Mouse (Mus musculus) kidney, postnatal 25 days (tissue): Measurements from ENCODE around the gene Nrp2.

Experiments used
- DNase-seq, 2 experiments: peaks; one replicate each; pipeline ENCODE4 v3.0.0; 2021; ENCODE audit warnings: mixed read lengths in 2 of 2

The Nrp2 gene

DNA sequence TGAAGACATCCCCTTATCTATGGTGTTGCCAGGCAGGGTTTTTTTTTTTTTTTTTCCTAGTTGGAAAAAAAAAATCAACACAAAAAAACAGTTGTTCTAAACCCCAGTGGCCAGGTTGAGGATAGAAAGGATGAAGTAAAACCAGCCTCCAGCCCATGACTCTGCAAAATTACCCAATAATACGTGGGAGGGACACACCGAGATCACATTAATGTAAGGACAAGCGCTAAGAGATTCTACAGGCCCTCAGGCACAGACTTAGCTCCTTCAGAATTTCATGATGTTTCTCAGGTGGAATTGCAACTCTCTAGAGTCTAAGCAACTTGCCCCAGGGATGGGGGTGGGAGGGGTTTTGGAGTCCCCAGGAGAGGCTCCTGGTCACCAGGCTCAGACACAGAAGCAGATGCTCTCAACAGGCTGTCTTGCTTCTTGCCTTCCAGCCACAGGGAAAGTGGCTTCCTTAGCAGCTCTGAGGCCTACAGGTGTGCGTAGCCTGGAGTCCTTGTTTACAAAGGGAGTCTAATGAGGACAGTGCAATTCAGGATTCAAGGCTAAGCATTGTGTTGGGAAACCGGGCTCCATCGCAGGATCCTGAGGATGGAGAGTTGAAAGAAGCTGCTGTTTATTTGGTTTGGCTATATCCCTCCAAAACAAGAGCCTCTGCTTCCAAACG lies 49.7 kb downstream of the Nrp2 start:
- no peak for DNase-seq

GRCm38 (mm10) chr1:62754066-62754835 lies 51.2 kb downstream of the Nrp2 start:
- DNase-seq: peak in 1 of 2 experiments; percentile 43

DNA sequence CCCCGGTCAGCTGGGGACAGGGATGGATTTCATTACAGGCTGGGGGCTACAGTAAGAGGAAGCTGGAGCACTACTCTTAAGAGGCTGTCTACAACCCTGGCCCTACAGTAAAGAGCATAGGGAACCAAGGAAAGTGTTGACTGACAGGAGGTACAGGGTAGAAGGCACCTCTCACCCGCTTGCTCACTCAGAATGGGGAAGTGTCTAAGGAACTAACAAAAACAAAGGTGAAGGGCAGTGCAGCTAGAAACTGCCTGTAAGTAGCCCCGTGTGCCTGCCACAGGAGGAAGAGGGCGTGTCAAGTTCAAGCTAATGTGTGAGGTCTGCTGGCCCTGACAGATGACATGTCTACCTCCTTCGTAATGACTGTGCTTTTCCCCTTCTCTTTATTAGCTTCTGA lies 57.0 kb downstream of the Nrp2 start:
- DNase-seq: no peak

GRCm38 (mm10) chr1:62760565-62760964 lies 57.5 kb downstream of the Nrp2 start:
- DNase-seq: no peak

GRCm38 (mm10) chr1:62763779-62764178 lies 60.7 kb downstream of the Nrp2 start:
- no peak for DNase-seq

GRCm38 (mm10) chr1:62765171-62765570 lies 62.1 kb downstream of the Nrp2 start:
- DNase-seq: no peak

DNA sequence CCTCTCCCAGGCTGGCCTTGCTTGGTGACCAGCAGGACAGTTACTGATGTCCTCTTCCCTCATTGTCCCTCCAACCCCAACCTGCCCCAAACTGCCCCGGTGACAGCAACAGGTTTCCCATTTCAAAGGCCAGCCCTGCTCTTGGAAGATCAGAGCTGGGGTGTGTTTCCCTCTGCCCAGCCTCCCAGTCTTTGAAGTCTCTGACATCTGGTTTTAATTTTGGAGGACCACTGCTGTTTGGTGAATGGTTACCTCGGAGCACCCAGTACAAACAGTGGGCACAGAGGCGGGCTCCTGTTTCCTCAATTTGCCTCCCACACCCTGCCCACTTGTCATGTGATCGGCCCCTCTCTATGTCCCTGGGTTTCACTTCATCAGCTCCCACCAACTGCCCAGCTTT lies 63.7 kb downstream of the Nrp2 start:
- no peak for DNase-seq

DNA sequence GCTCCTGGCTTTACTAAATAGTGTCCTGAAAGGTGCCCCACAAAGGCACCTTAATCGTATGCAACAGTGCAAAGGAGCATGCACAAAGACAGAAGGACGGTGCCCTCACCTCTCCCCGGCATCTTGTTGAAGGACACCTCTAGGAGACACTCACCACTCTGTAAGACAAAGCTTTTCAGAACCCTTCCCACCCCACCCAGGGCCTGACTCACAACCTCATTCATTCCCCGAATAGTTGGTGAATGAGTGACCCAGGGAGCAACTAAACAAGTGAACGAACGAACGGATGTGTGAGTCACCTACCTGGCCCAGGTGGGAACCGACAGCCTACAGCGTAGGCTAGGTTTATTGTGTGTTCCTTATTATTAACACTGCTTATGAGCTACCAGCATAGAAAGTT lies 64.5 kb downstream of the Nrp2 start:
- no peak for DNase-seq

- DNase-seq: peak in 1 of 2 experiments; percentile 35
These were observed 67.5 kb downstream of the Nrp2 start for GRCm38 (mm10) chr1:62770576-62770975.

GRCm38 (mm10) chr1:62772391-62772790 lies 69.3 kb downstream of the Nrp2 start:
- no peak for DNase-seq

DNA sequence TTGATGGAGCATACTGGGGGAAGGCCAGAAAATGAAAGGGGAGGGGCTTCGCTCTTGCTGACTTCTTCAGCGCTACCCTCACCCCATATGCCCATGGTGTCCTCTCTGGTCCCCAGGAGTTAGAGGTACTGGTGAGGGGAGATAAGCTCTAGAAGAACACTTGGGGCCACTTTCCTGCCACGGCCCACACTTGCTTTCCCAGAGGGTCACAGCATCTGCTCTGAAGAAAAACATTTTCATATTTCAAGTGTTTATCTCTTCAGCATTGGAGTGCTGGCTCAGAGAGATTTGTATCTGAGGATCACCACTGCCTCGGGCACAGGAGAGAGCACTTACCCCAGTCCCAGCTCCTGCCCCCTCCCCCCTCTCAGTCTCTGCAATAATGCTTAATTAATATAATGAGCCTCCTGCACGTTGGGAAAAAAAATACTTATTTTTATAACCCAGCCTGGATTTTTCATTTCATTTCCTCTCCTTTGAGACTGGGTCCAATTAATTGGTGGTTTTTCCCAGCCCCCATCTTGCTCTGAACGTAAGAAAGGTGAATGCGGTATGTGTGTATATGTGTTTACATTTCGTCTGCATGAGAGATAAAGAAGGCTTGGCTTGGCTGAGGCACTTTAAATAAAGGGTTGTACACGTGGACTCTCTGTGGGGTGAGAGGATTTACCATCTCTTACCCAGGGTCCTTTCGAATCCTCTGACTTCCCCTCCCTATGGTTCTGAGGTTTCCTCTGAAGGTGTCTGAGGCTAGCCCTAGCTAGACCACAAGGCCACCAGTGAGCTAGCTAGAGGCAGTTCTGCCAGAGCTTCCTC lies 70.2 kb downstream of the Nrp2 start:
- no peak for DNase-seq

DNA sequence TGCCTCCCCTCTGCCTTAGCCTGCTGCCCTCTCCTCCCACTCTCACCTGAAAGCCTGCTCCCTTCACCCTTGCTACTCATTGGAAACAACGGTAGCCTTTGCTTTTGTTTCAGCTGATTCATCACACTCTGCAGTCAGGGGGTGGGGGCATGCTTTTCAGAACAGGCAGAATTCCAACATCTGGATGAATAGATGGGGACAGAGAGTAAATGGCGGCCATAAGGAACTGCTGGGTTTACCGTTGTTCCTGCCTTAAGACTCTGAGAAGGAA lies 70.8 kb downstream of the Nrp2 start:
- DNase-seq: no peak

GRCm38 (mm10) chr1:62774288-62775218 lies 71.5 kb downstream of the Nrp2 start:
- DNase-seq: no peak

DNA sequence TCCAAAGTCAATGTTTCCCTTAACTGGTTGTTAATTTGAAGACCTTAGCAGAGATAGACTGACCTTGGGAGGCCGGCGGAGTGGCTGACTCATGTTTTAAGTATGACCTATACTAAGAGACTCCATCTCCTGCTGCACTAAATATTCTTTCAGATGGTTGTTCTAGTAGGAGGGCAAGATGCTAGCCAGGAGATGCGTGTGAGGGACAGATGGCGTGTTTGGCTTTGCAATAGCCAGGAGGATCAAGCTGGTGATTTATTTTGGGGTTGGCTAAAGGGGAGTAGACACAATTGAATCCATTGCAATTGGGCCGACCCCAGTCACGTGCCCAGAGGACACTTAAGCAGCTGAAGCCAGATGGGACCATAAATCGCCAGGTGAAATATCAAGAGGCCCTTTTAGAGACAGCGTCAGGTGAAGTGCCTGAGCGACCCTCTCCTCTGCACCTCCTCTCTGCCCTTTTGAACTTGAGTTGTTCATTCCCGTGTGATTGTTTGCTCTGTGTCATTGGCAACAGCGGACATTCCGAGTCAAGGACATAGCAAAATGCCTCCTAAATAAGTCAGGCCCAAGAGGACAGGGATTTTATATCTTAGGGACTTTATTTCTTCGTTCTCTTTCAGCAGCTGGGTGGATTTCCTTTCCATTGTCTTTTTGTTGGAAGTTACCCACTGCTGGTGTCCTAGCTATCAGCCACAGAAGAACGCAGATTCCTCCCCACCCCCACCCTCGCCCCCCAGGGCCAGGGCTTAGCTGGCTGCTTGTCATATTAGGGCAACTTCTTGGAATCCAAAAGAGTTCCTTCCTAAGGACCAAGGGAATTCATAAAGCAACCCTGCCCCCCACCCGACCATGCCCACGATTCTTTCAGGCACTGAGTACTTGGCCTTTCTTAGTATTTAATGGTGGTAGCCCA lies 74.5 kb downstream of the Nrp2 start:
- peak; percentile 28 to 38 for DNase-seq

DNA sequence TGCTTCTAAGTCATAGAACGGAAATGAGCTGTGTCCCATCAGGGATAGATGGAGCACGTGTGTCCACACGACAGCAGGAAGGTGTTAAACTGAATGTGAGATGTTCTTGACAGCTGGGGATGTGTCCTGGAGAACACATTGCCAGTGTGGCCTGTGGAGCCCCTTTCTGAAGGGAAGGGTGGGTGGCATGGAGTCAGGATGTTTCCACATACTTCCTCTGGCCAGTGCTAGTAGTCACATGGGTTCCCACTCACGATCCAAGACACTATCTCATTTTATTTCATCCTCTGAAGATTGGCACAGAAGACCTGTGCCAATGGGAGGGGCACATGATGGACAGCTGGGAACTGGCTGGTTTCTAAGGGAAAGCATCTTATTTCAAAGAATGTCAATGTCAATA lies 75.8 kb downstream of the Nrp2 start:
- no peak for DNase-seq

DNA sequence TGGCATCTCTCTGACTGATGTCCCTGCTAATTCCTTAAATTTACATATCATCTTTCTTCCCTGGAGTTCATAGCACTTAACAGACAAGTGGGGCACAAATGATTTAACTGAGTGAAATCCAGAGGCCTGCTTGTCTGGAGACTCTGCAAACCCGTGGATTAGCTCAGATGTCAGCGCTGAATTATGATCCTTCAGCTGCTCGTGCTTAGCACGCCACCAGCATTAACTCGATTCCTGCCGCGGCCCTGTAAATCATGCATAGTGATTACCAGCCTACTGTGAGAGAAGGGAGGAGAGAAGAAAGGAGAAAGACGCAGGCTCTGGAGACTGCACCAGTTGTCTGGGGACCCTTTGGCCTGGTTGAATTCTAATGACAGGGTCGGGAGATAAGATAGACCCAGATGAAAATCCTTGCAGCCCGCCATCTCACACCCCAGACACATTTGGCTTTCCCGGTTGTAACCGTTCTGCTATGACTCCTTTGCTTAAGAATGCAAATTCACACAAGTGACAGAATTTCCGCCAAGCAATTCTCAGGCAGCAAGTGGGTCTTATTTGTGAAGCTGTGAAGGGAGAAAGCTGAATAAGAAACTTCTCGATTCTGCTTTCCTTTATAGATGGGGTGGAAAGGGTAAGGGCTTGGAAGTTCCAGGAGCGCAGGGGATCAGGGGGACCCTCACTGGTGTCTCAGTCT lies 77.1 kb downstream of the Nrp2 start:
- no peak for DNase-seq

DNA sequence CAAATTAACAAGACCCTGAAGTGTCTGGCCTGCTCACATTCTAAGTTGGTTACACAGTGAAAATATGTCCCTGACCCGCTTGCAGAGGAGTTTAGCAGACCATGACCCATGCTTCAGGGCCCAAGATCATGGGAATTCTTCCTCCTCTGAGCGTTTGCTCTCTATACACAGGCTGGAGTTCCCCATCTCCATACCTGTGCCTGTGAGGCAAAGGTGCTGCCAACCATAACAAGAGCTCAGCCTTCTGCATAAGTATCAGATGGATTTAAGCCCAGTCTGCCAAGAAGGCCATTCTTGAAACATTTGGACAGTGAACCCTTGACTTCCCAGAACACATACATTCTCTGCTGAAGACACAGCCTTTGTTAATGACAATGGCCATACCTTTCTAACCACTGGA lies 79.1 kb downstream of the Nrp2 start:
- no peak for DNase-seq

- DNase-seq: no peak
These were observed 79.5 kb downstream of the Nrp2 start for GRCm38 (mm10) chr1:62782573-62782972.

DNA sequence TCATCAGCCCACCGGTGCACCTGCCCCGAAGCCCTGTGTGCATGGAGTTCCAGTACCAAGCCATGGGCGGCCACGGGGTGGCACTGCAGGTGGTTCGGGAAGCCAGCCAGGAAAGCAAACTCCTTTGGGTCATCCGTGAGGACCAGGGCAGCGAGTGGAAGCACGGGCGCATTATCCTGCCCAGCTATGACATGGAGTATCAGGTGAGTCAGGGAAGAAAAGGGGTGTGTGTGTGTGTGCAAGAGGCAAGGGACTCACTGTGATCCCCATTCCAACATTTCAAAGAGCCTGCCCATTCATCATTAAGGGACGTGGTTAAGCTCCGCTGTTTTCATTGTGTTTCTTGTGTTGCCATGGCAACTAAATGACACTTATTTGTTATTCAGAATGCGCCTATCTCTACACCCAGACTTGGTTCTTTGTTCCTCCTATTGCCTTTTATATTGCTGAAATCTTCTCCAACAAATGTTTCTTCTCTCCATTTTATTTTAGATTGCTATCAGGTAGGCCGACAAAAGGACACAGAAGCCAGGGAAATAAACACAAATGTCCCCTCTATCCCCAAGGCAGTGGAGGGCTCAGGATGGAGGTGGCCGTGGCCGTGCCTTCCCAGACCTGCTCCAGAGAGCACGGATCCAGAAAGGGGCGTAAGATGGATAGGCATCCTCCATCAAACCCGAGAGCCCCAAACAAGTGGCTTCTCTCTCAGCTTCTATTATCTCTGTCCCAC lies 80.4 kb downstream of the Nrp2 start:
- no peak for DNase-seq

- no peak for DNase-seq
These were observed 81.0 kb downstream of the Nrp2 start for GRCm38 (mm10) chr1:62784084-62784392.
